ENCODE assay signal across 9 mouse cellular contexts in the genomic region with DNA sequence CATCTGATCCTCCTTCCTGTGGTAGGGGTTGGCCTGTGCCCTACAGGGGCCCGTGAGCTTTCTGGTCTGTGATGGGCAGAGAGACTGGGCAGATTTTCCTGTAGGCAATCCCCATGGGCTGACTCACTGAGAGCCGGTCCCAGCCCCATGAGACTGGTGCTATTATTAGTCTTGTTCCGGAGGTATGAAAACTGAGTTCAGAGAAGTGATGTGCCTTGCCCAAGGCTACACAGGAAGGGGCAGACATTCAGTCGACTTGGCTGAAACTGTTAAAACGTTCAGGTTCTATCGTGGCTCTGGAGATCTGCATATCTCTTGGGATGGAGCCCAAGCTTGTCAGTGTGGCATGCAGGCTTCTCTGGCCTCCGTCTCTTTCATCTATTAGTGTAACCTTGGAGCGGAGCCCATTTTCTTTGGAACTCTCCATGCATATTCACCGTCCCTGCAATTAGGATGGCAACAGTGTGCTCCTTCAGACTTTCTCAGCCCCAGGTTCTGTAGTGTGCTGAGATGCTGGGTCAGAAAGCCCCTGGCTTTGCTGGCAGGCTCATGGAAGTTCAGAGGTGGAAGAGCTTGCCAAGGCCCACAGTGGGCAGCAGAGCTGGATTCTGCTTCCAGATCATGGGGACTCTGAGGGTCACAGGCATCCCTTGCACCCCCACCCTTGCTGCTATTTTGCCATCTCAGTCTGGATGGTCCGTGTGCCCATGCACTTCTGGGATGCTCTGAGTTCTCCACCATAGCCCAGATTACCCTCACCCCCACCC. TPM values are rescaled to one million over a fixed set of nuclear protein-coding genes. Genes with fewer than 3 reads are reported as not detected.
A peak's percentile ranks its signal among the peaks of the same experiment; 100 is the strongest.
DNase-seq lines count a peak whose midpoint lies in the region; ATAC-seq and TF ChIP-seq lines count a peak whose summit lies in the region.
"Had no signal": no experiment of that assay in that cellular context is flagged by ENCODE, and none has a peak within 500 bp of the region (broad histone marks: within the 10 kb centered on the region; RNA-seq: fewer than 3 reads in every experiment).

No protein-coding gene starts in this region.

- peak overlapping the region; percentile 24; the same call in 1 of the 2 replicates for H3K4me2 ChIP-seq in heart, embryonic 15.5 days
- H3K4me2 ChIP-seq: stomach, embryonic 15.5 days had no signal

- WGBS in heart, embryonic 10.5 days: 54% methylated on average over 10 of the region's 10 CpGs
- WGBS in cerebellum, adult 2 months: 5% methylated on average over 10 of the region's 10 CpGs
- WGBS in heart, embryonic 15.5 days: 29% methylated on average over 10 of the region's 10 CpGs

- ATAC-seq in heart, embryonic 15.5 days (replicated peaks; ENCODE audit: insufficient number of reproducible peaks, insufficient read depth, low FRiP score, low read depth): peak; percentile 74

- TF ChIP-seq POLR2A in cerebellum, adult 2 months (IDR thresholded peaks at IDR 0.05; ENCODE audit: borderline replicate concordance, insufficient read depth, low read length): no peak

- DNase-seq in heart, adult 11 months: peak; percentile 93
- DNase-seq in heart, embryonic 10.5 days (ENCODE audit: low spot score): no peak
- peak; percentile 66 for DNase-seq in MN1 (ENCODE audit: low spot score)
- DNase-seq in cerebellum, adult 2 months: peak; percentile 59 to 75
- no peak for DNase-seq in kidney, adult 11 months
- DNase-seq in embryo, embryonic 10.5 days (ENCODE audit: low spot score): no peak
- DNase-seq in B cell, adult 2 months: no peak

- H3K4me1 ChIP-seq in heart, embryonic 10.5 days: peaks cover 21% of the 10 kb centered on the region
- H3K4me1 ChIP-seq in cerebellum, adult 2 months (ENCODE audit: control insufficient read depth, insufficient read depth, low read length): peaks cover 57% of the 10 kb centered on the region
- peaks cover 25% of the 10 kb centered on the region for H3K4me1 ChIP-seq in heart, embryonic 15.5 days (replicated peaks)
- H3K4me1 ChIP-seq: stomach, embryonic 15.5 days had no signal

- TF ChIP-seq CTCF in cerebellum, adult 2 months (IDR thresholded peaks at IDR 0.05; ENCODE audit: borderline replicate concordance, insufficient read depth, low read depth, low read length): no peak

- H3K27me3 ChIP-seq in heart, embryonic 10.5 days (ENCODE audit: insufficient read depth, poor library complexity, severe bottlenecking): 0 out of 2 replicates have a peak, but pooled peaks cover 8% of the 10 kb centered on the region
- H3K27me3 ChIP-seq in cerebellum, adult 2 months (ENCODE audit: control insufficient read depth, insufficient read depth, low read length): no peaks in the 10 kb centered on the region
- no peaks in the 10 kb centered on the region for H3K27me3 ChIP-seq in heart, embryonic 15.5 days
- H3K27me3 ChIP-seq: stomach, embryonic 15.5 days had no signal

- no peaks in the 10 kb centered on the region for H3K9me3 ChIP-seq in heart, embryonic 10.5 days
- no peaks in the 10 kb centered on the region for H3K9me3 ChIP-seq in heart, embryonic 15.5 days (replicated peaks)
- H3K9me3 ChIP-seq: stomach, embryonic 15.5 days had no signal

- H3K36me3 ChIP-seq in heart, embryonic 10.5 days: no peaks in the 10 kb centered on the region
- no peaks in the 10 kb centered on the region for H3K36me3 ChIP-seq in heart, embryonic 15.5 days
- H3K36me3 ChIP-seq: stomach, embryonic 15.5 days had no signal

- no peak overlapping the region for H3K27ac ChIP-seq in heart, embryonic 10.5 days
- H3K27ac ChIP-seq in cerebellum, adult 2 months (ENCODE audit: insufficient read depth, low read length): peak overlapping the region; percentile 37; the same call in 1 of the 2 replicates
- peak overlapping the region; percentile 82 for H3K27ac ChIP-seq in heart, embryonic 15.5 days
- H3K27ac ChIP-seq: stomach, embryonic 15.5 days had no signal

- H3K9ac ChIP-seq in heart, embryonic 15.5 days: no peak overlapping the region
- H3K9ac ChIP-seq: stomach, embryonic 15.5 days had no signal

- H3K4me3 ChIP-seq in heart, embryonic 10.5 days: no peak overlapping the region
- H3K4me3 ChIP-seq in cerebellum, adult 2 months (replicated peaks; ENCODE audit: insufficient read depth, low read depth, low read length): no peak overlapping the region
- H3K4me3 ChIP-seq in heart, embryonic 15.5 days: no peak overlapping the region
- H3K4me3 ChIP-seq: stomach, embryonic 15.5 days had no signal

RNA-seq across cellular contexts. Expression of gene Kcnj12, which starts 37.5 kb away (rescaled TPM):
- 1.4 and 1.7 TPM in 2 replicates for polyA plus RNA-seq in heart, embryonic 10.5 days (2016; fragmentation: Nextera tagmentation; extraction: Ambion mirVana)
- 80.1 and 87.2 TPM in 2 replicates for polyA plus RNA-seq in cerebellum, adult 2 months (2012; rRNA removed)
- 5.5 TPM in 2 replicates for polyA plus RNA-seq in heart, embryonic 15.5 days (2015; fragmentation: Nextera tagmentation; extraction: Ambion mirVana)

Comparison
In these comparisons a context has a peak if more than half of its experiments do, and no peak if none do; other contexts are left out.
1. DNase-seq: peak in heart, adult 11 months (single experiment), MN1 (single experiment) and cerebellum, adult 2 months (2 of 2); none in heart, embryonic 10.5 days (single experiment), kidney, adult 11 months (single experiment), embryo, embryonic 10.5 days (single experiment) and B cell, adult 2 months (0 of 2).
2. RNA of gene Kcnj12, which starts 37.5 kb away (polyA plus RNA-seq): 80.1 to 87.2 TPM in cerebellum, adult 2 months; 5.5 TPM in heart, embryonic 15.5 days and 1.4 to 1.7 TPM in heart, embryonic 10.5 days; every median in the first group is over 10 times any median in the second.